ENCODE assay signal across 8 mouse cellular contexts in genomic region chr13:67420558-67421206, GRCm38 (mm10). TPM values are rescaled to one million over a fixed set of nuclear protein-coding genes. Genes with fewer than 3 reads are reported as not detected.
DNase-seq lines count a peak whose midpoint lies in the region; ATAC-seq and TF ChIP-seq lines count a peak whose summit lies in the region.

No protein-coding gene starts in this region.

- peak overlapping the region; percentile 51 for H3K9ac ChIP-seq in lung, embryonic 15.5 days
- H3K9ac ChIP-seq in embryonic facial prominence, embryonic 14.5 days (ENCODE audit: low read depth, low read length), result peak overlapping the region; percentile 65
- peak overlapping the region; percentile 43 for H3K9ac ChIP-seq in hindbrain, postnatal 0 days (replicated peaks; ENCODE audit: low read length)
- H3K9ac ChIP-seq in neural tube, embryonic 12.5 days, result peak overlapping the region; percentile 58

- H3K27me3 ChIP-seq in lung, embryonic 15.5 days, result no peaks in the 10 kb centered on the region
- H3K27me3 ChIP-seq in embryonic facial prominence, embryonic 14.5 days (replicated peaks; ENCODE audit: control insufficient read depth, insufficient read depth, low read length), result no peaks in the 10 kb centered on the region
- no peaks in the 10 kb centered on the region for H3K27me3 ChIP-seq in hindbrain, postnatal 0 days (ENCODE audit: insufficient read depth, low read length)
- no peaks in the 10 kb centered on the region for H3K27me3 ChIP-seq in neural tube, embryonic 12.5 days (replicated peaks)

- H3K4me1 ChIP-seq in lung, embryonic 15.5 days, result no peaks in the 10 kb centered on the region
- no peaks in the 10 kb centered on the region for H3K4me1 ChIP-seq in embryonic facial prominence, embryonic 14.5 days (ENCODE audit: control insufficient read depth, insufficient read depth, low read length)
- H3K4me1 ChIP-seq in hindbrain, postnatal 0 days (ENCODE audit: insufficient read depth, low read length), result no peaks in the 10 kb centered on the region
- H3K4me1 ChIP-seq in neural tube, embryonic 12.5 days, result no peaks in the 10 kb centered on the region

- no peaks in the 10 kb centered on the region for H3K9me3 ChIP-seq in lung, embryonic 15.5 days
- no peaks in the 10 kb centered on the region for H3K9me3 ChIP-seq in embryonic facial prominence, embryonic 14.5 days (ENCODE audit: control insufficient read depth, low read length)
- no peaks in the 10 kb centered on the region for H3K9me3 ChIP-seq in hindbrain, postnatal 0 days (ENCODE audit: low read length)
- H3K9me3 ChIP-seq in neural tube, embryonic 12.5 days, result no peaks in the 10 kb centered on the region

- peak overlapping the region; percentile 58 for H3K4me3 ChIP-seq in lung, embryonic 15.5 days
- H3K4me3 ChIP-seq in embryonic facial prominence, embryonic 14.5 days (ENCODE audit: low read depth, low read length), result peak overlapping the region; percentile 57
- peak overlapping the region; percentile 52 for H3K4me3 ChIP-seq in hindbrain, postnatal 0 days (ENCODE audit: low read length)
- H3K4me3 ChIP-seq in neural tube, embryonic 12.5 days, result peak overlapping the region; percentile 52

- no peak for TF ChIP-seq CTCF in hindbrain, postnatal 0 days (IDR thresholded peaks at IDR 0.05; ENCODE audit: low read depth)

- peak overlapping the region; percentile 73 for H3K4me2 ChIP-seq in lung, embryonic 15.5 days
- peak overlapping the region; percentile 69 for H3K4me2 ChIP-seq in embryonic facial prominence, embryonic 14.5 days (ENCODE audit: low read depth, low read length)
- H3K4me2 ChIP-seq in hindbrain, postnatal 0 days (ENCODE audit: low read depth, low read length), result peak overlapping the region; percentile 93
- H3K4me2 ChIP-seq in neural tube, embryonic 12.5 days (replicated peaks), result peak overlapping the region; percentile 78

- ATAC-seq in lung, embryonic 15.5 days (ENCODE audit: borderline replicate concordance, extremely low read depth, low FRiP score, low TSS enrichment), result no peak; the same call in 1 of the 2 replicates
- no peak for ATAC-seq in embryonic facial prominence, embryonic 14.5 days (ENCODE audit: low read depth)
- ATAC-seq in hindbrain, postnatal 0 days, result peak; percentile 39; the same call in 1 of the 2 replicates
- no peak for ATAC-seq in neural tube, embryonic 12.5 days (ENCODE audit: low FRiP score, low read depth)
- ATAC-seq in megakaryocyte-erythroid progenitor cell, adult 5-6 weeks (replicated peaks; ENCODE audit: low FRiP score, low TSS enrichment, poor library complexity, severe bottlenecking), result no peak
- ATAC-seq in erythroid progenitor cell, adult 5-6 weeks (replicated peaks; ENCODE audit: low FRiP score, poor library complexity, severe bottlenecking), result no peak

- H3K27ac ChIP-seq in lung, embryonic 15.5 days, result 0 out of 2 replicates have a peak overlapping the region, but pooled peaks have one; percentile 15
- H3K27ac ChIP-seq in embryonic facial prominence, embryonic 14.5 days (replicated peaks; ENCODE audit: low read depth, low read length), result no peak overlapping the region
- H3K27ac ChIP-seq in hindbrain, postnatal 0 days, result no peak overlapping the region
- H3K27ac ChIP-seq in neural tube, embryonic 12.5 days, result no peak overlapping the region

- no peaks in the 10 kb centered on the region for H3K36me3 ChIP-seq in lung, embryonic 15.5 days
- H3K36me3 ChIP-seq in embryonic facial prominence, embryonic 14.5 days (ENCODE audit: control insufficient read depth, insufficient read depth, low read length), result no peaks in the 10 kb centered on the region
- H3K36me3 ChIP-seq in hindbrain, postnatal 0 days (ENCODE audit: insufficient read depth, low read length), result no peaks in the 10 kb centered on the region
- no peaks in the 10 kb centered on the region for H3K36me3 ChIP-seq in neural tube, embryonic 12.5 days

- WGBS in lung, embryonic 15.5 days, result 24% methylated on average over 11 of the region's 11 CpGs
- WGBS in embryonic facial prominence, embryonic 14.5 days, result 30% methylated on average over 11 of the region's 11 CpGs
- 40% methylated on average over 11 of the region's 11 CpGs for WGBS in hindbrain, postnatal 0 days
- 39% methylated on average over 11 of the region's 11 CpGs for WGBS in neural tube, embryonic 12.5 days

- no peak for DNase-seq in lung, postnatal 25 days (ENCODE audit: low spot score)
- DNase-seq in embryonic facial prominence, embryonic 14.5 days (ENCODE audit: low spot score), result no peak
- DNase-seq in hindbrain, postnatal 0 days (ENCODE audit: low spot score), result peak; percentile 3
- no peak for DNase-seq in adrenal gland, adult 2 months

RNA-seq across cellular contexts. Expression of gene Zfp459, which starts 0.5 kb away (rescaled TPM):
- 1.1 and 1.7 TPM in 2 replicates for polyA plus RNA-seq in lung, embryonic 15.5 days (2015; fragmentation: Nextera tagmentation; extraction: Ambion mirVana)
- polyA plus RNA-seq in embryonic facial prominence, embryonic 14.5 days (2014; fragmentation: Nextera tagmentation; extraction: Ambion mirVana), result 0.56 and 1.0 TPM in 2 replicates
- total RNA-seq in hindbrain, postnatal 0 days (2014; rRNA removed), result 0.78 and 3.0 TPM in 2 replicates
- 0.63 and 1.6 TPM in 2 replicates for polyA plus RNA-seq in hindbrain, postnatal 0 days (2015; fragmentation: Nextera tagmentation; extraction: Ambion mirVana)
- 0.52 TPM in 2 replicates for polyA plus RNA-seq in neural tube, embryonic 12.5 days (2016; fragmentation: Nextera tagmentation; extraction: Ambion mirVana)
- 1 to 10 TPM in 1 of 2 experiments, under 1 TPM in 1; 0.29 to 3.9 TPM for total RNA-seq in adrenal gland, adult 2 months (2021)
- polyA plus RNA-seq in adrenal gland, adult 2 months (2012; rRNA removed), result 0.02 TPM in 1 of 2 replicates, not detected in the other
- 1.4 and 2.6 TPM in 2 replicates for total RNA-seq in megakaryocyte-erythroid progenitor cell, adult 5-6 weeks (2014; fragmentation: Nextera tagmentation)
- 1.3 and 1.9 TPM in 2 replicates for total RNA-seq in megakaryocyte-erythroid progenitor cell, adult 5-6 weeks (2017)
- total RNA-seq in erythroid progenitor cell, adult 5-6 weeks (2015; ENCODE audit: low replicate concordance), result not detected in 2 replicates
- 0.13 TPM in 1 of 2 replicates, not detected in the other for total RNA-seq in erythroid progenitor cell, adult 5-6 weeks (2017; ENCODE audit: low replicate concordance)

RNA-seq across cellular contexts. Expression of gene Zfp429, which starts 21.1 kb away (rescaled TPM):
- 6.8 and 7.7 TPM in 2 replicates for polyA plus RNA-seq in lung, embryonic 15.5 days (2015; fragmentation: Nextera tagmentation; extraction: Ambion mirVana)
- 6.8 and 8.1 TPM in 2 replicates for polyA plus RNA-seq in embryonic facial prominence, embryonic 14.5 days (2014; fragmentation: Nextera tagmentation; extraction: Ambion mirVana)
- total RNA-seq in hindbrain, postnatal 0 days (2014; rRNA removed), result 1.3 and 2.9 TPM in 2 replicates
- 1.0 and 2.1 TPM in 2 replicates for polyA plus RNA-seq in hindbrain, postnatal 0 days (2015; fragmentation: Nextera tagmentation; extraction: Ambion mirVana)
- 3.0 and 3.2 TPM in 2 replicates for polyA plus RNA-seq in neural tube, embryonic 12.5 days (2016; fragmentation: Nextera tagmentation; extraction: Ambion mirVana)
- 1 to 10 TPM; 3.5 to 4.7 TPM for total RNA-seq in adrenal gland, adult 2 months (2021)
- polyA plus RNA-seq in adrenal gland, adult 2 months (2012; rRNA removed), result 1.4 TPM in 1 of 2 replicates, not detected in the other
- total RNA-seq in megakaryocyte-erythroid progenitor cell, adult 5-6 weeks (2014; fragmentation: Nextera tagmentation), result 4.3 and 6.2 TPM in 2 replicates
- total RNA-seq in megakaryocyte-erythroid progenitor cell, adult 5-6 weeks (2017), result 10.5 and 11.5 TPM in 2 replicates
- total RNA-seq in erythroid progenitor cell, adult 5-6 weeks (2015; ENCODE audit: low replicate concordance), result not detected in 2 replicates
- 4.0 TPM in 1 of 2 replicates, not detected in the other for total RNA-seq in erythroid progenitor cell, adult 5-6 weeks (2017; ENCODE audit: low replicate concordance)

RNA-seq across cellular contexts. Expression of gene Zfp874a, which starts 30.7 kb away (rescaled TPM):
- 9.6 TPM in 2 replicates for polyA plus RNA-seq in lung, embryonic 15.5 days (2015; fragmentation: Nextera tagmentation; extraction: Ambion mirVana)
- polyA plus RNA-seq in embryonic facial prominence, embryonic 14.5 days (2014; fragmentation: Nextera tagmentation; extraction: Ambion mirVana), result 10.4 and 10.7 TPM in 2 replicates
- total RNA-seq in hindbrain, postnatal 0 days (2014; rRNA removed), result 4.0 and 12.6 TPM in 2 replicates
- 3.5 and 3.9 TPM in 2 replicates for polyA plus RNA-seq in hindbrain, postnatal 0 days (2015; fragmentation: Nextera tagmentation; extraction: Ambion mirVana)
- polyA plus RNA-seq in neural tube, embryonic 12.5 days (2016; fragmentation: Nextera tagmentation; extraction: Ambion mirVana), result 6.7 and 7.0 TPM in 2 replicates
- 10 to 100 TPM; 16.5 to 20.0 TPM for total RNA-seq in adrenal gland, adult 2 months (2021)
- polyA plus RNA-seq in adrenal gland, adult 2 months (2012; rRNA removed), result 0.44 and 0.46 TPM in 2 replicates
- 8.7 and 14.3 TPM in 2 replicates for total RNA-seq in megakaryocyte-erythroid progenitor cell, adult 5-6 weeks (2014; fragmentation: Nextera tagmentation)
- total RNA-seq in megakaryocyte-erythroid progenitor cell, adult 5-6 weeks (2017), result 13.7 and 21.8 TPM in 2 replicates
- 0.84 and 7.2 TPM in 2 replicates for total RNA-seq in erythroid progenitor cell, adult 5-6 weeks (2015; ENCODE audit: low replicate concordance)
- 3.4 and 4.9 TPM in 2 replicates for total RNA-seq in erythroid progenitor cell, adult 5-6 weeks (2017; ENCODE audit: low replicate concordance)

RNA-seq across cellular contexts. Expression of gene Zfp456, which starts 45.1 kb away (rescaled TPM):
- polyA plus RNA-seq in lung, embryonic 15.5 days (2015; fragmentation: Nextera tagmentation; extraction: Ambion mirVana), result 1.8 and 1.9 TPM in 2 replicates
- polyA plus RNA-seq in embryonic facial prominence, embryonic 14.5 days (2014; fragmentation: Nextera tagmentation; extraction: Ambion mirVana), result 1.7 and 2.0 TPM in 2 replicates
- 0.14 and 0.37 TPM in 2 replicates for total RNA-seq in hindbrain, postnatal 0 days (2014; rRNA removed)
- polyA plus RNA-seq in hindbrain, postnatal 0 days (2015; fragmentation: Nextera tagmentation; extraction: Ambion mirVana), result 0.24 and 0.33 TPM in 2 replicates
- polyA plus RNA-seq in neural tube, embryonic 12.5 days (2016; fragmentation: Nextera tagmentation; extraction: Ambion mirVana), result 0.82 and 1.1 TPM in 2 replicates
- total RNA-seq in adrenal gland, adult 2 months (2021), result 1 to 10 TPM in 1 of 2 experiments, under 1 TPM in 1; 0.98 to 1.4 TPM
- polyA plus RNA-seq in adrenal gland, adult 2 months (2012; rRNA removed), result not detected in 2 replicates
- total RNA-seq in megakaryocyte-erythroid progenitor cell, adult 5-6 weeks (2014; fragmentation: Nextera tagmentation), result 2.4 and 2.6 TPM in 2 replicates
- total RNA-seq in megakaryocyte-erythroid progenitor cell, adult 5-6 weeks (2017), result 1.7 and 3.7 TPM in 2 replicates
- 1.4 TPM in 1 of 2 replicates, not detected in the other for total RNA-seq in erythroid progenitor cell, adult 5-6 weeks (2015; ENCODE audit: low replicate concordance)
- total RNA-seq in erythroid progenitor cell, adult 5-6 weeks (2017; ENCODE audit: low replicate concordance), result 4.7 TPM in 1 of 2 replicates, not detected in the other

RNA-seq across cellular contexts. Expression of gene Gm28041, which starts 45.1 kb away (rescaled TPM):
- 0.46 and 0.48 TPM in 2 replicates for polyA plus RNA-seq in lung, embryonic 15.5 days (2015; fragmentation: Nextera tagmentation; extraction: Ambion mirVana)
- polyA plus RNA-seq in embryonic facial prominence, embryonic 14.5 days (2014; fragmentation: Nextera tagmentation; extraction: Ambion mirVana), result 0.46 TPM in 1 of 2 replicates, not detected in the other
- total RNA-seq in hindbrain, postnatal 0 days (2014; rRNA removed), result not detected in 2 replicates
- polyA plus RNA-seq in hindbrain, postnatal 0 days (2015; fragmentation: Nextera tagmentation; extraction: Ambion mirVana), result not detected in 2 replicates
- polyA plus RNA-seq in neural tube, embryonic 12.5 days (2016; fragmentation: Nextera tagmentation; extraction: Ambion mirVana), result not detected in 2 replicates
- 1 to 10 TPM; 1.1 TPM for total RNA-seq in adrenal gland, adult 2 months (2021)
- not detected in 2 replicates for polyA plus RNA-seq in adrenal gland, adult 2 months (2012; rRNA removed)
- total RNA-seq in megakaryocyte-erythroid progenitor cell, adult 5-6 weeks (2014; fragmentation: Nextera tagmentation), result 0.66 TPM in 1 of 2 replicates, not detected in the other
- 2.3 TPM in 1 of 2 replicates, not detected in the other for total RNA-seq in megakaryocyte-erythroid progenitor cell, adult 5-6 weeks (2017)
- not detected in 2 replicates for total RNA-seq in erythroid progenitor cell, adult 5-6 weeks (2015; ENCODE audit: low replicate concordance)
- not detected in 2 replicates for total RNA-seq in erythroid progenitor cell, adult 5-6 weeks (2017; ENCODE audit: low replicate concordance)
